Mouse (Mus musculus) 3134 (cell line): Measurements from ENCODE around the gene Bag6.

Source experiments
- DNase-seq: peaks from one replicate; pipeline ENCODE4 v3.0.0-alpha.2; 2011; ENCODE audit warnings: low spot score; ENCODE audit not compliant: insufficient read length; ENCODE audit errors: extremely low read depth

Bag6 gene

GRCm38 (mm10) chr17:35140490-35140996 is 5.6 kb downstream of the Bag6 start:
- no peak for DNase-seq

GRCm38 (mm10) chr17:35141971-35142370 is 7.0 kb downstream of the Bag6 start:
- no peak for DNase-seq

GRCm38 (mm10) chr17:35146139-35146538 is 11.2 kb downstream of the Bag6 start:
- no peak for DNase-seq

- DNase-seq, result no peak
Observed at GRCm38 (mm10) chr17:35147348-35147747, 12.4 kb downstream of the Bag6 start.

- no peak for DNase-seq
Observed at GRCm38 (mm10) chr17:35147922-35148639, 13.1 kb downstream of the Bag6 start.

GRCm38 (mm10) chr17:35152121-35152520 is 17.1 kb downstream of the Bag6 start:
- no peak for DNase-seq

- no peak for DNase-seq
Observed at GRCm38 (mm10) chr17:35153077-35153476, 18.1 kb downstream of the Bag6 start.

GRCm38 (mm10) chr17:35153931-35154330 is 19.0 kb downstream of the Bag6 start:
- no peak for DNase-seq

GRCm38 (mm10) chr17:35154616-35155015 is 19.6 kb downstream of the Bag6 start:
- no peak for DNase-seq

GRCm38 (mm10) chr17:35155451-35155850 is 20.5 kb downstream of the Bag6 start:
- DNase-seq, result no peak

- DNase-seq, result no peak
Observed at GRCm38 (mm10) chr17:35156461-35157200, 21.7 kb downstream of the Bag6 start.

- no peak for DNase-seq
Observed at GRCm38 (mm10) chr17:35157254-35157653, 22.3 kb downstream of the Bag6 start.

GRCm38 (mm10) chr17:35157661-35158175 is 22.7 kb downstream of the Bag6 start:
- no peak for DNase-seq

GRCm38 (mm10) chr17:35158850-35159593 is 24.0 kb downstream of the Bag6 start:
- no peak for DNase-seq

- DNase-seq, result no peak
Observed at GRCm38 (mm10) chr17:35159638-35160037, 24.7 kb downstream of the Bag6 start.

- DNase-seq, result no peak
Observed at GRCm38 (mm10) chr17:35161421-35161820, 26.4 kb downstream of the Bag6 start.

GRCm38 (mm10) chr17:35162121-35162520 is 27.1 kb downstream of the Bag6 start:
- no peak for DNase-seq

GRCm38 (mm10) chr17:35162730-35163129 is 27.8 kb downstream of the Bag6 start:
- no peak for DNase-seq

- DNase-seq, result no peak
Observed at GRCm38 (mm10) chr17:35163326-35164081, 28.5 kb downstream of the Bag6 start.

- no peak for DNase-seq
Observed at GRCm38 (mm10) chr17:35164218-35164567, 29.2 kb downstream of the Bag6 start.
